8 mouse cellular contexts compared by ENCODE assay signal in the genomic region with DNA sequence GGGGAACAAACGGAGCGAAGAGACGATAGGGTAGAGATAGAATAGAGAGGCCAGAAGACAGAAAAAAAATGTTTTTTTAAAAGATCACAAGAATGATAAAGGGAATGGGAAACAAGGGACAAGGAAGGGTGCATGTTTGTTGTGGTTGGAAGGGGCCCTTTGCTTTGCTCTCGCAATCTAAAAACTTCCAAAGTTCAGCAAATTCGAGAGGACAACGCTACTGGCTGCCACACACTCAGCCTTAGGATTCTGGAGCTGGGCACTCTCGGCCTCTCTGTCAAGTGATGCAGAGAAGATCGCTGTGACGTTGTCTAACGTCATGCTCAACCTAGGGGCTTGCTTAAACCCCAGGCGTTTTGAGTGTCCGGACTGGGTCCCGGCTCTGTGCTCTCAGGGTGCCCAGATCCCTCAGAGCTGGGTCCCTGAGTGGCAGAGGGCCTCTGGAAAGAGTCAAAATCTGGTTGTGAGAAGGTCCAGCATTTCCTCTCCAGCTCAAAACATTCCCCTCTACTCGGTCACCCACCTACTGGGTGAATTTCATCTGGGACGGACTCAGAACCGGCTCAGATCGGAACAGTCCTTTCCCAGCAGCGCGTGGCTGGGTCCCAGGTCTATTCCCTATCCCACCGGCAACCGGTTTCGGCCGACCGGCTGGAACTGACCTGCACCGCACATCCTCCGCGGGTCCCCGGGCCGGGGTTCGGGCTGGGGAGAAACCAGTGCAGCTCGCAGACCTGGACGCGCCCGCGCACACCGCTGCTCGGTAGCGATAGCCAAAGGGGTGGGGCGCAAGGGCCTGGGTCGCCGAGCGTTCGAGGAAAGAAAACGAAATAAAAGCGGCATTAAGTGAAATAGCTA. TPM values are rescaled to one million over a fixed set of nuclear protein-coding genes. Genes with fewer than 3 reads are reported as not detected.
DNase-seq lines count a peak whose midpoint lies in the region; ATAC-seq lines count a peak whose summit lies in the region.

No protein-coding gene starts in this region.

- H3K4me2 ChIP-seq in forebrain, embryonic 11.5 days (ENCODE audit: low read depth, low read length, severe bottlenecking) = peak overlapping the region; percentile 53
- peak overlapping the region; percentile 43 for H3K4me2 ChIP-seq in kidney, embryonic 14.5 days (replicated peaks; ENCODE audit: low read depth, low read length)

- peak; percentile 39 for DNase-seq in cerebellum, adult 11 months
- DNase-seq in cerebellum, postnatal 4 days (ENCODE audit: low spot score in 2 of 2) = no peak
- peak; percentile 34 for DNase-seq in ES-CJ7 (ENCODE audit: low read depth, low spot score)
- peak; percentile 77 for DNase-seq in forebrain, embryonic 11.5 days (ENCODE audit: low spot score)
- peak; percentile 75 for DNase-seq in neural tube, embryonic 10.5 days (ENCODE audit: extremely low spot score, low spot score)
- DNase-seq in layer of hippocampus, postnatal 36 days = no peak
- no peak for DNase-seq in thymus, postnatal 25 days

- H3K27ac ChIP-seq in forebrain, embryonic 11.5 days (ENCODE audit: low read depth, low read length) = no peak overlapping the region
- no peak overlapping the region for H3K27ac ChIP-seq in kidney, embryonic 14.5 days (ENCODE audit: low read depth, low read length)

- H3K27me3 ChIP-seq in forebrain, embryonic 11.5 days (ENCODE audit: control insufficient read depth, insufficient read depth, low read length) = peaks cover 99% of the 10 kb centered on the region
- peaks cover 97% of the 10 kb centered on the region for H3K27me3 ChIP-seq in kidney, embryonic 14.5 days (ENCODE audit: control insufficient read depth, insufficient read depth, low read length)

- H3K4me3 ChIP-seq in forebrain, embryonic 11.5 days (ENCODE audit: low read depth, low read length) = peak overlapping the region; percentile 26
- H3K4me3 ChIP-seq in kidney, embryonic 14.5 days (ENCODE audit: low read length) = peak overlapping the region; percentile 23

- H3K9me3 ChIP-seq in forebrain, embryonic 11.5 days (ENCODE audit: control insufficient read depth, low read length) = peaks cover 4% of the 10 kb centered on the region
- H3K9me3 ChIP-seq in kidney, embryonic 14.5 days (ENCODE audit: control insufficient read depth, low read length) = peaks cover 7% of the 10 kb centered on the region; the same call in 1 of the 2 replicates

- H3K9ac ChIP-seq in forebrain, embryonic 11.5 days (ENCODE audit: low read length) = no peak overlapping the region
- H3K9ac ChIP-seq in kidney, embryonic 14.5 days (ENCODE audit: low read depth, low read length) = no peak overlapping the region

- H3K36me3 ChIP-seq in forebrain, embryonic 11.5 days (ENCODE audit: control insufficient read depth, insufficient read depth, low read length) = no peaks in the 10 kb centered on the region
- no peaks in the 10 kb centered on the region for H3K36me3 ChIP-seq in kidney, embryonic 14.5 days (ENCODE audit: control insufficient read depth, insufficient read depth, low read length)

- WGBS in forebrain, embryonic 11.5 days = under 1% methylated on average over 45 of the region's 45 CpGs
- under 1% methylated on average over 45 of the region's 45 CpGs for WGBS in kidney, embryonic 14.5 days

- ATAC-seq in forebrain, embryonic 11.5 days (replicated peaks; ENCODE audit: low FRiP score) = no peak
- ATAC-seq in kidney, embryonic 14.5 days (ENCODE audit: low FRiP score, low TSS enrichment) = no peak

- peaks cover 29% of the 10 kb centered on the region for H3K4me1 ChIP-seq in forebrain, embryonic 11.5 days (replicated peaks; ENCODE audit: control insufficient read depth, insufficient read depth, low read length)
- peaks cover 31% of the 10 kb centered on the region for H3K4me1 ChIP-seq in kidney, embryonic 14.5 days (ENCODE audit: control insufficient read depth, insufficient read depth, low read length)

RNA-seq across cellular contexts. Expression of a gene that starts 3.3 kb away (rescaled TPM):
- polyA plus RNA-seq in forebrain, embryonic 11.5 days (2014; fragmentation: Nextera tagmentation; extraction: Ambion mirVana) = not detected in 2 replicates
- 0.13 TPM in 1 of 2 replicates, not detected in the other for polyA plus RNA-seq in kidney, embryonic 14.5 days (2014; fragmentation: Nextera tagmentation; extraction: Ambion mirVana)
- total RNA-seq in layer of hippocampus, postnatal 36 days (2021) = not detected

RNA-seq across cellular contexts. Expression of a gene that starts 37.1 kb away (rescaled TPM):
- 1,065 and 1,104 TPM in 2 replicates for polyA plus RNA-seq in forebrain, embryonic 11.5 days (2014; fragmentation: Nextera tagmentation; extraction: Ambion mirVana)
- polyA plus RNA-seq in kidney, embryonic 14.5 days (2014; fragmentation: Nextera tagmentation; extraction: Ambion mirVana) = 1,562 and 1,907 TPM in 2 replicates
- 100 to 1,000 TPM; 178 to 185 TPM for total RNA-seq in layer of hippocampus, postnatal 36 days (2021)

RNA-seq across cellular contexts. Expression of a gene that starts 52.9 kb away (rescaled TPM):
- 2.7 and 4.1 TPM in 2 replicates for polyA plus RNA-seq in forebrain, embryonic 11.5 days (2014; fragmentation: Nextera tagmentation; extraction: Ambion mirVana)
- polyA plus RNA-seq in kidney, embryonic 14.5 days (2014; fragmentation: Nextera tagmentation; extraction: Ambion mirVana) = 3.0 and 4.0 TPM in 2 replicates
- total RNA-seq in layer of hippocampus, postnatal 36 days (2021) = 1 to 10 TPM; 2.4 to 2.9 TPM

Comparison
In these comparisons a context has a peak if more than half of its experiments do, and no peak if none do; other contexts are left out.
1. DNase-seq: peak in cerebellum, adult 11 months (single experiment), ES-CJ7 (single experiment), forebrain, embryonic 11.5 days (single experiment) and neural tube, embryonic 10.5 days (single experiment); none in cerebellum, postnatal 4 days (0 of 2), layer of hippocampus, postnatal 36 days (0 of 2) and thymus, postnatal 25 days (single experiment).